Mouse (Mus musculus): Measurements from ENCODE around the gene Kat2b. TPM values are rescaled to one million over a fixed set of nuclear protein-coding genes. Genes with fewer than 3 reads are reported as not detected.
"Not testable (repeated sequence)": the region's sequence is repeated elsewhere in the genome, so short reads cannot be mapped to it uniquely, and the experiment has no call there.

The Kat2b gene
- total RNA-seq, 2 experiments from 2014 or later: 15.0 to 18.8 TPM

DNA sequence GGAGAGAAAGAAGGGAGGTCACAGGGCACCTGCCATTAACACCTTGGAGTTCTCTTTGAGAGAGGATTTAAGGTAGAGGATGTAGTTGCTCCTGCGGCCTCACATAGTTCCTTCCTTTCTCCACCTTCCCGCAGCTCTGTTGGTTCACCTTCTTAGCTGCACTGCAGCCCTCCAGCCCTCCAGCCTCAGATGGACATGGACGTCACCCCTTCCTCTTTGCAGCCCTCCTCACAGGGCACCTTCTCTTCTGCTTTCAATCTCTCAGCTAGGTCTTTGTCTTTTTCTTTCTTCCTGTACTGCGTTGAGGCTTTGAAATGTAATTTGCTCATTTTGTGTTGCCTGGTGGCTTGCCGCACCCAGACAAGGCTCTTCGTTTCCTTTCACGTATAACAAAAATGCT lies 36.6 kb downstream of the Kat2b start:
- DNase-seq: not testable (repeated sequence)

DNA sequence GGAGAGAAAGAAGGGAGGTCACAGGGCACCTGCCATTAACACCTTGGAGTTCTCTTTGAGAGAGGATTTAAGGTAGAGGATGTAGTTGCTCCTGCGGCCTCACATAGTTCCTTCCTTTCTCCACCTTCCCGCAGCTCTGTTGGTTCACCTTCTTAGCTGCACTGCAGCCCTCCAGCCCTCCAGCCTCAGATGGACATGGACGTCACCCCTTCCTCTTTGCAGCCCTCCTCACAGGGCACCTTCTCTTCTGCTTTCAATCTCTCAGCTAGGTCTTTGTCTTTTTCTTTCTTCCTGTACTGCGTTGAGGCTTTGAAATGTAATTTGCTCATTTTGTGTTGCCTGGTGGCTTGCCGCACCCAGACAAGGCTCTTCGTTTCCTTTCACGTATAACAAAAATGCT lies 39.4 kb downstream of the Kat2b start:
- DNase-seq: not testable (repeated sequence)

DNA sequence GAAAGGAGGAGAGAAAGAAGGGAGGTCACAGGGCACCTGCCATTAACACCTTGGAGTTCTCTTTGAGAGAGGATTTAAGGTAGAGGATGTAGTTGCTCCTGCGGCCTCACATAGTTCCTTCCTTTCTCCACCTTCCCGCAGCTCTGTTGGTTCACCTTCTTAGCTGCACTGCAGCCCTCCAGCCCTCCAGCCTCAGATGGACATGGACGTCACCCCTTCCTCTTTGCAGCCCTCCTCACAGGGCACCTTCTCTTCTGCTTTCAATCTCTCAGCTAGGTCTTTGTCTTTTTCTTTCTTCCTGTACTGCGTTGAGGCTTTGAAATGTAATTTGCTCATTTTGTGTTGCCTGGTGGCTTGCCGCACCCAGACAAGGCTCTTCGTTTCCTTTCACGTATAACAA lies 42.3 kb downstream of the Kat2b start:
- not testable (repeated sequence) for DNase-seq

- no peak for DNase-seq
Observed at GRCm38 (mm10) chr17:53617295-53617957, 50.8 kb downstream of the Kat2b start.

DNA sequence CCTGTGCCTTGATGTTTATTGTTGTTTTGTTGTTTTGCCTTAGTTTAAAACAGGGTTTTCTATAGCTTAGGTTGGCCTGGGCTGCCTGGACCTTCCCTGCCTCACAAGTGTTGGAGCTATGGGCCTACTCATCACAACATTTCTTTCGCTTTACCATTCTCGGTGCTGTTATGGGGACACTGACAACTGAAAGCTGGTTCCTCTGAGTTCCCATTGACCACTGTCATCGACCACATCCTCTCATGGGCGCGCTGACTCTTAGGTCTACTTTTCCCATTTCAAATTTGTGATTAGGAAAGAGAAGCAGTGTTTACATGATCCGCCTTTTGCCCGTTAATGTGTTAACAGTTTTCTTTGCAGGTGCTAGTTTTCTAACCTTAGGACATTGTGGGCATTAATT lies 51.7 kb downstream of the Kat2b start:
- DNase-seq: no peak

GRCm38 (mm10) chr17:53619391-53619790 lies 52.7 kb downstream of the Kat2b start:
- DNase-seq: no peak

DNA sequence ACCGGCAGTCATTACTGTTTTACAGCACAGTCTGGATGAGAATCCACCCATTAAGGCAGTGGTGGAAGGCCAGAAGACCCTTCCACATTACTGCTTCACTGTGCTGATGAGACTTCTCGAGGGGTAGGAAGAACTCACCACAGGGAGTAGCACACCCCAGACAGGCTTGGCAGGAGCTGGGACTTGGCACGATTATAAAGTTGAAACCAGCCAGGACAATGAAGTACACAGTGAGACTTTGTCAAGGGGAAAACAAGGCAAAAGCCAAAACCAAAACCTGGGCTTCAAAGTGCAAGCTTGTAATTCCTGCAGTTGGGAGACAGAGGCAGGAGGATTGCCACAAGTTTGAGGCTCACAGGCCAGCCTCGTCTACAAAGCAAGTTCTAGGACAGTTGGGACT lies 54.0 kb downstream of the Kat2b start:
- no peak for DNase-seq

DNA sequence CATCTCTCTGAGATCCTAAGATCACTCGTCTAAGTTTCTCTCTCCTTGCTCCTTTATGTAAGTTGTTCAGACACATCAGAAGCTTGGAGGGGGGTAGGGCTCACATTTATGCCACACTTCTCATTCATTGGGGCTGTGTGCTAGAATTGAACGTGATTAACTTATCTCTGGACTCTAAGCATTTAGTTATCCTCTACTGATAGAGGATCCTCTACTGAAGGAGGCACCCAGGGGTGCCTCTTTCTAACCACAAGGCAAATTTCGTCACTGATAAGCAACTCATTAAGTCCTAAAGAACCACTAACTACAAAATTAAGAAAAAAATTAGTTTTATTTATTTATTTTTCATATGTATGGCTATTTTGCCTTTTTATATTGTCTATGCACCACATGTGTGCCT lies 55.5 kb downstream of the Kat2b start:
- no peak for DNase-seq

GRCm38 (mm10) chr17:53623762-53624161 lies 57.1 kb downstream of the Kat2b start:
- DNase-seq: no peak

- no peak for DNase-seq
Observed at GRCm38 (mm10) chr17:53626160-53626559, 59.5 kb downstream of the Kat2b start.

DNA sequence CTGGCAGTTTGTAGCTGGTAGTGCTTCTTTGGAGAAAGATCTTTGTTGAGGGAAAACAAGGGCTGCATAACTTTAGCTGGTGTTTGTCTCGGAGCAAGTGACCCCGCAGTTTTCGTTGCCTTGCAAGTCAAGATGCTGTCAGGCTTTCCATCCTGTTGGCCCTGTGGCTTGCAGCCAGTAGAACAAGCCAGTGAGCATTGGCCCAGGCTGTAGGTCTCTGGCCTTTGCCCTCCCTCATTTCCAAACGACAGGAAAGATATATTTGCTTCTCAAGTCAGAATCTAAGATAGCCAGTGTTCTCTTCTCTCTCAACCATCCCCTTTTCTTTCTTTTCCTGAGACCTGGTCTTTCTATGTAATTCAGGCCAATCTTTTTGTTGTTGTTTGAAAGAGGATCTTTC lies 60.8 kb downstream of the Kat2b start:
- no peak for DNase-seq

DNA sequence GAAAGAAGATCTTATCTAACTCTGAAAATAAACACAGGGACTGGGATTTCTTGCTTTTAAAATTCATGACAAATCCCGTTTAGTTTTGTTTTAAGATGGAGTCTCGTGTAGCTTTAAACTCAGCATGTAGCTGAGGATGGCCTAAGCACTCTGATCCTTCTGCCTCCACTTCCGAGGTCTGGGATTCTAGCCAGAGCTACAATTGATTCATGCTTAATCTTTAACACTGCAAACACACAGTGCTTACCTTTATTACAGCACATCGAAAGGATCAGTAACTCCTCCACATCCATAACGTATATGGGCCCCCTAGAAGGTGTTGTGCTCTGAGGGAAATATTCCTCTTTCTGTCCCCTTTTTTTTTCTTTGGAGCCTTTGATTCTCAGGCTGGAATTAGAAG lies 61.5 kb downstream of the Kat2b start:
- DNase-seq: no peak

DNA sequence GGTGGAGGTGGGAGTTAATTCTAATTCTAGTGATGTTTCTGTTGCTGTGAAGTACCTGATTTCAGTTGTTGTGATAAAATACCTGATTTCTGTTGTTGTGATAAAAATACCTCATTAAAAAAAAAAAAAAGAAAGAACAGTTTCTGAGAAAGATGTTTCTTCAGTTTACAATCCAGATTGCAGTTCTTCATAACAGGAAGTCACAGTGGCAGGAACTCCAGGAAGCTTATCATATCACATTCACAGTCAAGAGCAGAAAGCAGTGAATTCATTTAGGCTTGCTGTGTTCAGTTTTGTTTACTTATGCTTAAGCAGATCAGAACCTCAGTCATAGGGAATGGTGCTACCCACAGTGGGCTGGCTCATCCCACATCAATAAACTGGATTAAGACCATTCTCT lies 64.7 kb downstream of the Kat2b start:
- DNase-seq: no peak

DNA sequence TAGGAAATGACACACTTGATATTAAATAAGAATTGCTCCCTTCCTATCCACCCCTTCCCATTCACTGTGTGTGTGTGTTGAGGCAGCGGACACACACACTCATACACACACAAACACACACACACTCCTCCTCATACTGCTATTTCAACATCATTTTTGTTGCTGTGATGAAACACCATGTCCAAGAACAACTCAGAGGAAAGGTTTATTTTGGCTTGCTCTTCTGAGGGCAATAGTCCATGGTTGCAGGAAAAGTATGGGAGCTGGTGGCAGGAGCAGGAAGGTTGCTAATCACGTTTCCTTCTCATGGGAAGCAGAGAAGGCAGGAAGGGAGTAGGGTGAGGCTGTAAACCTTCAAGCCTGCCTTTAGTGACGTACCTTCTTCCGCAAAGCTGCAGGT lies 76.7 kb downstream of the Kat2b start:
- no peak for DNase-seq

- no peak for DNase-seq
Observed at GRCm38 (mm10) chr17:53650251-53650661, 83.6 kb downstream of the Kat2b start.

DNA sequence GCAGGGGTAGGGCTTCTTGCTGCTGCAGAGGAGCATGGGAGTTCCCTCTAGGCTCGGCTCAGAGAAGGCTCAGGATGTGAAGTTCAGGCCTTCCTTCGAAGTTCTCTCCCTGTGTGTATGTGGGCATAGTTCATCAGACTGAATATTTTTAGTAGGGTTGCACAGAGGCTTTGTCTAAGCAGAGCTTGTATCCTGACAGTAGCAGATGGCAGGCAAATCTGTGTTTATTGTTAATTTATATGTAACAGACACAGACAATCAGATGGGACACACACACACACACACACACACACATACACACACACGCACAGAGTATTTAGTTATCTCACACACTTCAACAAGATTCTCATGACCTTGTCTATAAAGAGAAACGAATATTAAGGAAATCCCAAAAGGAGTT lies 87.9 kb downstream of the Kat2b start:
- peak in 1 of 2 experiments; percentile 4 for DNase-seq

DNA sequence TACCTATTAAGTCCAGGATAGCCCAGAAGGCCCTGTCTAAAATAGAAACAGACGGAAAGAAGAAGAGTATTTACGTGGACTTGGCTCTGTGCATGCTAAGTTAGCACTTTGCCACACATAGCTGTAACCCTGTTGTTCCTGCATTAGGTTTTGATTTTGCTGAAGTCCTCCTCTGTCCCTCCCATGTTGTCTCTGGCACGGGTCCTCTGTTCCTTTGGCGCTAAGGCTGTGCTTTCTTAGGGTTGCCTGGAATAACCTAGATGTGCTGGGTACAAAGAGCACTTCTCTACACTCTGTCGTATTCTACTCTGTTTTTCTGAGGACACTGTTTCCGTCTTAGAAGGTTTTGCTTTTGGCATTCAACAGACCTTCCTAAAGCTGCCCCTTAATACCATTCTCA lies 88.4 kb downstream of the Kat2b start:
- DNase-seq: no peak

- no peak for DNase-seq
Observed at GRCm38 (mm10) chr17:53655959-53656358, 89.3 kb downstream of the Kat2b start.

- DNase-seq: no peak
Observed at GRCm38 (mm10) chr17:53656369-53656860, 89.8 kb downstream of the Kat2b start.

DNA sequence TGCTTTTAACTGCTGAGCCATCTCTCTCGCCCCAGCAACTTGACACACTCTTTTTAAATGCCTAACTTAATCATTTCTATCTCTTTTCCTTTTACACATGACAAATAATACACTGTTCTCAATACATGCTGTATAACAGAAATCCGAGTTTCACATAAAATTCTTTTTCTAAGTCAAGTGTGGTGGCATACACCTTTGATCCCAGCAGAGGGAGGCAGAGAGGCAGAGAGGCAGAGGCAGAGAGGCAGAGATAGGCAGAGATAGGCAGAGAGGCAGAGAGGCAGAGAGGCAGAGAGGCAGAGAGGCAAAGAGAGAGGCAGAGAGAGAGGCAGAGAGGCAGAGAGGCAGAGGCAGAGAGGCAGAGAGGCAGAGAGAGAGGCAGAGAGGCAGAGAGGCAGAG lies 90.7 kb downstream of the Kat2b start:
- DNase-seq: not testable (repeated sequence)

- no peak for DNase-seq
Observed at GRCm38 (mm10) chr17:53658668-53659067, 92.0 kb downstream of the Kat2b start.

GRCm38 (mm10) chr17:53659230-53659629 lies 92.6 kb downstream of the Kat2b start:
- no peak for DNase-seq

DNA sequence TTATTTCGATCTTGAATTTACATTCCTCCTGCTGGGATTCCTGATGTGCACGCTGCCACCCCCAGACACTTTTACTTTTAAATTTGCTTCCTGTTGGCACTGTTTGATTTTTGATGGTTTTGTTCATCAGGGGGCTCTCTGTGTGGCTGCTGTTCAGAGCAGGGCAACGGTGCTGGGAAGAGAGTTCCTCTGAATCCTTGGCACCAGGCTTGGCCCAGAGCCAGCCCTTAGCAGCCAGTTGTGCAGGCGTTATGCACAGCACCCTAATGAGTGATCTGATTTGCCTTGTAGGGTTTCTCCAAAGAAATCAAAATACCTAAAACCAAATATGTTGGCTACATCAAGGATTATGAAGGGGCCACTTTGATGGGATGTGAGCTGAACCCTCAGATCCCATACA lies 93.1 kb downstream of the Kat2b start:
- DNase-seq: peak; percentile 16 to 17

- DNase-seq: no peak
Observed at GRCm38 (mm10) chr17:53661056-53661840, 94.6 kb downstream of the Kat2b start.

Measured in layer of hippocampus, postnatal 36 days (tissue).